Mouse (Mus musculus) heart, embryonic 13.5 days (tissue): ENCODE measurements around the gene Rbm34. TPM values are rescaled to one million over a fixed set of nuclear protein-coding genes. Genes with fewer than 3 reads are reported as not detected.
A peak's percentile ranks its signal among the peaks of the same experiment; 100 is the strongest.
"Not testable (repeated sequence)": the region's sequence is repeated elsewhere in the genome, so short reads cannot be mapped to it uniquely, and the experiment has no call there.

Experiments used
- ATAC-seq: fragments of 200-750 bp; cut with Nextera tagmentation; 2 replicates; pipeline ENCODE4 v1.8.0; 2017; ENCODE audit warnings: moderate TSS enrichment; ENCODE audit not compliant: insufficient number of reproducible peaks, low FRiP score, low TSS enrichment; ENCODE audit errors: extremely low read depth
- H3K27ac ChIP-seq: fragments of 300-500 bp; sonication (generic); replicated peaks from 2 replicates; pipeline ENCODE4 v1.5.1; 2015; ENCODE audit warnings: moderate library complexity, mild to moderate bottlenecking, inconsistent platforms
- H3K27me3 ChIP-seq: fragments of 300-500 bp; sonication (generic); replicated peaks from 2 replicates; pipeline ENCODE4 v1.6.1; 2015; ENCODE audit warnings: mild to moderate bottlenecking, inconsistent platforms
- H3K36me3 ChIP-seq: fragments of 300-500 bp; sonication (generic); 2 replicates; pipeline ENCODE4 v1.6.1; 2015; ENCODE audit warnings: mild to moderate bottlenecking, inconsistent platforms
- H3K4me1 ChIP-seq: fragments of 300-500 bp; sonication (generic); 2 replicates; pipeline ENCODE4 v1.6.1; 2015; ENCODE audit warnings: inconsistent platforms
- H3K4me2 ChIP-seq: fragments of 300-500 bp; sonication (generic); 2 replicates; pipeline ENCODE4 v1.6.1; 2015; ENCODE audit warnings: inconsistent platforms, mild to moderate bottlenecking, moderate library complexity
- H3K4me3 ChIP-seq: fragments of 300-500 bp; sonication (generic); 2 replicates; pipeline ENCODE4 v1.5.1; 2015; ENCODE audit warnings: moderate library complexity, mild to moderate bottlenecking, inconsistent platforms
- H3K9ac ChIP-seq: fragments of 300-500 bp; sonication (generic); 2 replicates; pipeline ENCODE4 v1.6.1; 2015; ENCODE audit warnings: inconsistent platforms, mild to moderate bottlenecking, moderate library complexity
- H3K9me3 ChIP-seq: fragments of 300-500 bp; sonication (generic); 2 replicates; pipeline ENCODE4 v1.6.1; 2016; ENCODE audit warnings: inconsistent platforms
- WGBS: fragments of 180-500 bp; shearing (Covaris S2); methylation state at CpG from one replicate; pipeline ENCODE4 v1.1.7; 2015; ENCODE audit warnings: mixed read lengths; 5-methylcytosine and 5-hydroxymethylcytosine counted together
- polyA plus RNA-seq: library from polyadenylated mRNA; unstranded; fragments of >200 nt; fragmentation: Nextera tagmentation; extraction: Ambion mirVana; gene quantifications from 2 replicates; pipeline ENCODE4 v1.2.1, GENCODE M21; 2015

The Rbm34 gene
- polyA plus RNA-seq, 1 experiment from 2014 or later = 12.1 TPM

DNA sequence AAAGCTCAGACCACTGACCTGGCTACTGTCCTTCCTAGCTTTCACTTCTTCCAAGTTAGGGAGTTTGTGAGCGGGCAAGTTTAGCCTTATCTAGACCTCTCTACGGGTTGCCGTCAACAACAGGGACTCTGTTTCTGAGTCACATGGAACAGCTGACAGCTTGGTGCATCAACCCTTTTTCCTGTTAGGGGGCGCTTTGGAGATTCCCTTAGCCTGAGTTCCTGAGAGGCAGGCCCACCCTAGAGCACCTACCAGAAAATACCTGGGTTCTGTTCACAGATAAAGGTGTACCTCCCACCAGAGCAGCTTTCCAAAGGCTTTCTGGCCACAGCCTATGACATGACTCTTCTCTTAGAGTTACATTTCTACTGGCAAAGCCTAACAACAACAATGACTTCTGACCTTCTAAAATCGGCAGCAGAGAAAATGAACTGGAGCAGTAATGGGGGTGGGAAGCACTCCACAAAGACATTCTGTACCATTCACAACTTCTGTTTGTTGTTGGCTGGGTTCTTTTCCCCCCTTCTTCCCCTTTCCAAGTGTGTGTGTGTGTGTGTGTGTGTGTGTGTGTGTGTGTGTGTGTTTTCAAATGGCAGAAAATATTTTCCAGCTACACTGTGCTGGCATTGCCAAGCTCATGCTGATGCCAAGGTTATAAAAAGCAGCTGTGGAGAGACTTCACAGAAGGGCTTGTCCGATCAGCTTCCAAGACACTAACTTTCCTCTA is 53.5 kb downstream of the Rbm34 start:
- H3K27ac ChIP-seq = 0 out of 2 replicates have a peak overlapping the region, but pooled peaks have one; percentile 17
- peaks cover 4% of the 10 kb centered on the region for H3K36me3 ChIP-seq
- 28% methylated on average over 6 of the region's 6 CpGs for WGBS
- no peaks in the 10 kb centered on the region for H3K9me3 ChIP-seq
- H3K27me3 ChIP-seq = no peaks in the 10 kb centered on the region
- peaks cover 57% of the 10 kb centered on the region for H3K4me1 ChIP-seq
- no peak for ATAC-seq
- H3K4me2 ChIP-seq = no peak overlapping the region
- H3K4me3 ChIP-seq = no peak overlapping the region
- no peak overlapping the region for H3K9ac ChIP-seq

DNA sequence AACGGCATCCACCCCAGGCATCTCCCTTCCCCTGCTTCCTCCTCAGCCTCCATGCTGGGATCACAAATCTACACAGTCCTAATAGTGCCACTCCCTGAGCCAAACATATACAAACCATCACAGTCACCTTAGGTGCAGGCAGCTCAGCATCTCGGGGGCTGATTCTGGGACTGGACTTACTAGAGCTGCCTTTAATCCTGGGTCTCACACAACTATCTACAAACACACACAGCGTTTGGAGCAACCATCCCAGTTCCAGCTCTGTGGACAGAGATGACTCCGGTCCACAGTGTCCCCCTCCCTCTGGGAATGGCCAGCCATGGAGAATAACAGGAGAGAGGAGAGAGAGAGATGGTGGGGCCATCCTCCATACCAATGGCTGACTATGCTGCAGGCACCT is 54.3 kb downstream of the Rbm34 start:
- no peak for ATAC-seq
- H3K27ac ChIP-seq = no peak overlapping the region
- no peak overlapping the region for H3K4me2 ChIP-seq
- H3K4me3 ChIP-seq = no peak overlapping the region
- no peak overlapping the region for H3K9ac ChIP-seq
- 79% methylated on average over 4 of the region's 4 CpGs for WGBS
- peaks cover 57% of the 10 kb centered on the region for H3K4me1 ChIP-seq
- H3K36me3 ChIP-seq = no peaks in the 10 kb centered on the region
- H3K27me3 ChIP-seq = no peaks in the 10 kb centered on the region
- no peaks in the 10 kb centered on the region for H3K9me3 ChIP-seq

DNA sequence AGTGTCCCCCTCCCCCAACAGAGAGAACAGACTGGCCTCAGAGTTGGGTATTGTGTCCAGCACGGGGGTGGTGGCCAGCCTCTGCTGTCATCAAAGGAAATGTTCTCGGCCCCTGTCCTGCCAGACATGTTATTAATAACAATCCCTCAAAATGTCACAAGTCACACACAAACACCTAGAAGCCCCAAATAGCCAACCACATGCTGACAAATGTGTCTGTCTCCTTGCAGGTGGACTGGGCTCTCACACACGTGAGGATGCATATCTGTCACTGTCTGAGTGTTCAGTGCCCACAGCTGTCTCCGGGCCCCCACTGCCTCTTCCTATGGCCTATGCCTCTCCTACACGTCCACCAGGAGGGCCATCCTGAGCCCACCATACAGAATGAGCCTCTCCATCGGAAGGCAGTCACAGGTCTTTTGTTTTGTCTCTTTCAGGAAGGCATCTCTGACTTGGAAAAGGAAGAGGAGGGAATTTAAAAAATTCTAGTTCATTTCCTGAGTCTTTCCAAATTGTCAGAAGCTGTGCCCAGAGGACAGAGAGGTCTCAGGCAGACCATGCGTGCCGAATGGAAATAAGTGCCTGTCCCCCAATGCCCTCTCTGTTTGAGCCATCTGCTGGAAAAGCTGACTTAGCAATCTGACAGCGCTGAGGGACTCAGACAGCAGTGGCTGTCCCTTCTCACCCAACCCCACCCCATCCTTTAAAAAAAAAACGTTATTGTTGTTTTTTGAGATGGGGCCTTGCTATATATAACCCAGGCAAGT is 56.1 kb downstream of the Rbm34 start:
- Histone ChIP-seq H3K36me3 (no peaks in the 10 kb centered on the region), H3K27ac (0 out of 2 replicates have a peak overlapping the region, but pooled peaks have one; percentile 1), H3K27me3 (no peaks in the 10 kb centered on the region), H3K4me3 (no peak overlapping the region), H3K4me2 (no peak overlapping the region), H3K9ac (no peak overlapping the region), H3K4me1 (peaks cover 54% of the 10 kb centered on the region), H3K9me3 (no peaks in the 10 kb centered on the region)
- 35% methylated on average over 10 of the region's 10 CpGs for WGBS
- no peak for ATAC-seq

DNA sequence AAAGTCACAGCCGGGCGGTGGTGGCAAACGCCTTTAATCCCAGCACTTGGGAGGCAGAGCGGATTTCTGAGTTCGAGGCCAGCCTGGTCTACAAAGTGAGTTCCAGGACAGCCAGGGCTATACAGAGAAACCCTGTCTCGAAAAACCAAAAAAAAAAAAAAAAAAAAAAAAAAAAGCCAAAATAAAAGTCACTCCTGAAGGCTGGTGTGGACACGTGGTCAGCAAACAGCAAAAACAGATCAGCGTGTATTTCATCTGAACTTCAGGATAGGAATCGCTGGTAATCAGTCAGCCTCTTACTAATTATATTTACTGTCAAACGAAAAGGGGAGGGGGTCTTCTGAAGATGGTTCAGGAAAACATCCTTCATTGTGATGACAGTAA is 56.8 kb downstream of the Rbm34 start:
- not testable (repeated sequence) for H3K9me3 ChIP-seq, H3K4me3 ChIP-seq, H3K27me3 ChIP-seq, H3K36me3 ChIP-seq, H3K4me2 ChIP-seq, H3K9ac ChIP-seq, ATAC-seq
- WGBS = 65% methylated on average over 10 of the region's 10 CpGs
- H3K4me1 ChIP-seq = peaks cover 54% of the 10 kb centered on the region
- H3K27ac ChIP-seq = peak overlapping the region; percentile 50; the same call in 1 of the 2 replicates

DNA sequence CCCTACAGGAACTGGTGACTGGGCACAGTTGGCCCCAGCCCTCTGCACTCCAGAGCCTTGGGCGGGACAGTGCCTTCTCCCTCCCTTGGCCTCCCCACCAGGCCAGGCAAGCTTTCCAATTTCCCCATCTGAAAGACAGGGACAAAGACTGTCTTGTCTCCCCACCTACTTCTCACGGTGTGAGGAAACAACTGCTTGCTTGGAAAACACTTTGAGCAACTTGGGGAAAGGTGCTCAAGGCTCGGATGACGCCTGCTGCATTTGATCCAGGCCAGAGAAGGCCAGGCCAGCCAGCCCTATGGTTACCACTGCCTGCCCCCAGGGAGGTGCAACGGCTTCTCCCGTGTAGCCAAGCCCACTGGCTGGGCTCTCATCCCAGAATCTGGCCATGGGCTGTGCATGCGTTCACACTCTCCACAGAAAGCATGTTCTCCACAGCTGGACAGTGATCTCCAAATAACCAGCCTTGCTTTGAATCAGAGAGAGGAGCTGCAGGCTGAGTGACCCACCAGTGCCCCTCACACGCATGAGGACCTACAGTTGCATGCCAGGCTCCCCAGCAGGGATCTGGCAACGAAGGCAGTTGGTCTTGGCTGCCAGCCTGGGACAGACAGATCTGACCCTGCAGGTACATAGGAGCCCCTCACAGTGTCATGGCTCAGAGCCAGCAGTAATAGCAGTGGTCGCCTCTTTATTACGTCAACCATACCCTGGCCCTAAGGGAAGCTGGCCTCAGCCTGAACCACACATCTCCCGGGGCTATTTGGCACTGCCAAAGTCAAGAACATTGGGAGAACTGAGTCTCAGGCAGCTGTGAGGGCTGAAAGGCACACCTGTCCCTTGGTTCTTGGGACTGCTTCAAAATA is 57.4 kb downstream of the Rbm34 start:
- H3K9ac ChIP-seq = peak overlapping the region; percentile 48
- peak overlapping the region; percentile 50 for H3K27ac ChIP-seq
- no peaks in the 10 kb centered on the region for H3K36me3 ChIP-seq
- peaks cover 56% of the 10 kb centered on the region for H3K4me1 ChIP-seq
- no peak overlapping the region for H3K4me2 ChIP-seq
- H3K27me3 ChIP-seq = no peaks in the 10 kb centered on the region
- H3K4me3 ChIP-seq = no peak overlapping the region
- no peak for ATAC-seq
- WGBS = 43% methylated on average over 12 of the region's 12 CpGs
- H3K9me3 ChIP-seq = no peaks in the 10 kb centered on the region

DNA sequence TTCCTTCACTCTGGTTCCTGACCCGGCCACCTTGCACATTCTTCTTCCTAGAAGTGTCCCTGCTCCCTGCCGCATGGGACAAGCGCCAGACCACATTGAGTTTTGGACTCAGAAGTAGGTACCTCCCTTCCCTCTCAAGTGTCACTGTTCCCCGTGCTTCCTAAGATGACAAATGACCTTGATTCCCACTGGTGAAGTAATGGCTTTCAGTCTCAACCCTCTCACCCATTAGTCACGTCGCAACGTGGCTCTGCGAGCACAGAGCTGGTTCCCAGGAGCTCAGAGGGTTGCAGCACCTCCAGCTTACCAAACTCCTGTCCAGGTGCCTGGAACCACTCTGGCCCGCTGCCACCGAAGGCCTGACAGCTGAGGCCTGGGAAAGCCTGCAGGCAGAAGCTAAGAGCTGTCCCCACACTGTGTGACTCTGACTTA is 61.5 kb downstream of the Rbm34 start:
- Histone ChIP-seq H3K4me2 (no peak overlapping the region), H3K27me3 (no peaks in the 10 kb centered on the region), H3K9ac (no peak overlapping the region; the same call in 1 of the 2 replicates), H3K9me3 (0 out of 2 replicates have a peak, but pooled peaks cover 3% of the 10 kb centered on the region), H3K36me3 (no peaks in the 10 kb centered on the region), H3K27ac (peak overlapping the region; percentile 25; the same call in 1 of the 2 replicates), H3K4me3 (no peak overlapping the region), H3K4me1 (peaks cover 28% of the 10 kb centered on the region)
- WGBS = 53% methylated on average over 10 of the region's 10 CpGs
- no peak for ATAC-seq

DNA sequence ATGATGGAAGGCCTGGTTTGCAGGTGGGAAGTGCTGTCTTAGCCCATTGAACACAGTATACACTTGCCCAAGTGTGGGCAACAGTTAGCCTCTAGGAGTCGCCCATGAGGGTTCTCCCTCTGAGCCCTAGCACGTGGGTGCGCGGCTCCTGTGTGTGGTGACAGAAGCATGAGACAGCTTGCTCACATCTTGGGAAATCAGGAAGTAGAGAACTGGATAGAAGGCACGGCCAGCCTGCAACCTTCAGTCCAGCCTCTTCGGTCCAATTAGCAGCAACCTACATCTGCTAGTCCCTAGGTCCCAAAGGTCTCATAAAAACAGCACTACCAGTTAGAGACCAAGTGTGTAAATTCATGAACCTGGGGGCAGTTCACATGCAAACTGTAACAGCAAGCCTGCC is 62.1 kb downstream of the Rbm34 start:
- no peak overlapping the region for H3K4me3 ChIP-seq
- no peaks in the 10 kb centered on the region for H3K36me3 ChIP-seq
- ATAC-seq = no peak
- 68% methylated on average over 6 of the region's 6 CpGs for WGBS
- no peak overlapping the region for H3K27ac ChIP-seq
- H3K27me3 ChIP-seq = no peaks in the 10 kb centered on the region
- H3K9ac ChIP-seq = no peak overlapping the region
- H3K4me2 ChIP-seq = no peak overlapping the region
- peaks cover 24% of the 10 kb centered on the region for H3K4me1 ChIP-seq
- 0 out of 2 replicates have a peak, but pooled peaks cover 3% of the 10 kb centered on the region for H3K9me3 ChIP-seq

DNA sequence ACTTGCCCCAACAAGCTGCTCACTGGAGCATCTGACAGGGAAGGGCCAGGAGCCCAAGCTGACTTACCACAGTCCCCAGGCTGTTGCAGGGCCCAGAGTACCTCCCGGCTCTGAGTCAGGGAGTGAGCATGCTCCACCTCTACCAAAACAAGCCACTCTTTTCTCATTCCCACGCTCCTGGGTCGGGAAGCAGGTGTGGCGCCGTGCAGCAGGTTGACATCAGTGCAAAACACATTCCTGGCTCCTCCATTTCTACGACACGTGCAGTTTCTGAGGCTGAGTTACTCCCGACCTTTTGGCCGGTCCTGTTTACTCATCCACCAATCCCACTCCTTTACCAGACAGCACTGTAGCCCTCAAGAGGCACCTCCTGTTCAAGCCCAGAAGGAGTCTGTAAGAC is 62.9 kb downstream of the Rbm34 start:
- H3K27ac ChIP-seq = no peak overlapping the region
- peaks cover 16% of the 10 kb centered on the region for H3K4me1 ChIP-seq
- ATAC-seq = no peak
- WGBS = 70% methylated on average over 9 of the region's 9 CpGs
- H3K9me3 ChIP-seq = 0 out of 2 replicates have a peak, but pooled peaks cover 3% of the 10 kb centered on the region
- H3K36me3 ChIP-seq = no peaks in the 10 kb centered on the region
- no peak overlapping the region for H3K4me2 ChIP-seq
- H3K9ac ChIP-seq = no peak overlapping the region
- H3K27me3 ChIP-seq = no peaks in the 10 kb centered on the region
- no peak overlapping the region for H3K4me3 ChIP-seq

DNA sequence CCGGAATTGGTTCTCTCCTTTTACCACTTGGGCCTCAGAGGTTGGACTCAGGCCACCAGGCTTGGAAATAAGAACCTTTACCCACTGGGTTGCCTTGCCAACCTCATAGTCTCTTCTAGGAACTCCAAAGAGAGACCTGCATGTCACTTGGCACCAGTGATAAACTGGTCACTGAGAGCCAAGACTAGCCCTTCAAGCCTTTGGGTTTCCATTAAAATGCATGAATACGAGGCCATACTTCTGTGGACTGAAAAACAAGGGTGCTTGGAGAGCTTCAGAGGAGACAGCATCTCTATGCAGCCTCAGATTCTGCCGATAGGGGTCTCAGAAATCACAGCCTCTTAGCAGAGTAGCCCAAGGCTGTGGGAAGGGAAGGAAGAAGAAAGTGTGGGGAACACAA is 63.5 kb downstream of the Rbm34 start:
- no peak overlapping the region for H3K27ac ChIP-seq
- ATAC-seq = no peak
- 79% methylated on average over 3 of the region's 3 CpGs for WGBS
- H3K4me1 ChIP-seq = peaks cover 13% of the 10 kb centered on the region
- 0 out of 2 replicates have a peak, but pooled peaks cover 3% of the 10 kb centered on the region for H3K9me3 ChIP-seq
- H3K36me3 ChIP-seq = no peaks in the 10 kb centered on the region
- no peaks in the 10 kb centered on the region for H3K27me3 ChIP-seq
- H3K4me3 ChIP-seq = no peak overlapping the region
- no peak overlapping the region for H3K4me2 ChIP-seq
- H3K9ac ChIP-seq = no peak overlapping the region

DNA sequence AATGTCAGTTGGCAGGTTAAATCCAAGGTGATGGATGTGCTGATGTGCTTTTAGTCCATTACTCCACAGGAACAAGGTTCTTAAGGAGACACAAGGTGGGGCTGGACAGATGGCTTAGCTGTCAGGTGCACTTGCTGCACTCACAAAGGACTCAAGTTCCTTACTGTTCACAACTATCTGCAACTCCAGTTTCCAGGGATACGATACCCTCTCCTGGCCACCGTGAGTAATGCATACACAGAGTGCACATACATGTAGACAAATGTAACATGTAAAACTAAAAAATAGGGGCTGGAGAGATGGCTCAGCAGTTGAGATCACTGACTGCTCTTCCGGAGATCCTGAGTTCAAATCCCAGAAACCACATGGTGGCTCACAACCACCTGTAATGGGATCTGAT is 65.5 kb downstream of the Rbm34 start:
- H3K4me2 ChIP-seq = no peak overlapping the region
- H3K9ac ChIP-seq = no peak overlapping the region
- no peak for ATAC-seq
- H3K27me3 ChIP-seq = no peaks in the 10 kb centered on the region
- H3K9me3 ChIP-seq = 0 out of 2 replicates have a peak, but pooled peaks cover 3% of the 10 kb centered on the region
- H3K36me3 ChIP-seq = no peaks in the 10 kb centered on the region
- H3K27ac ChIP-seq = no peak overlapping the region
- H3K4me3 ChIP-seq = no peak overlapping the region
- H3K4me1 ChIP-seq = peaks cover 13% of the 10 kb centered on the region
- WGBS = 83% methylated on average over 3 of the region's 3 CpGs

DNA sequence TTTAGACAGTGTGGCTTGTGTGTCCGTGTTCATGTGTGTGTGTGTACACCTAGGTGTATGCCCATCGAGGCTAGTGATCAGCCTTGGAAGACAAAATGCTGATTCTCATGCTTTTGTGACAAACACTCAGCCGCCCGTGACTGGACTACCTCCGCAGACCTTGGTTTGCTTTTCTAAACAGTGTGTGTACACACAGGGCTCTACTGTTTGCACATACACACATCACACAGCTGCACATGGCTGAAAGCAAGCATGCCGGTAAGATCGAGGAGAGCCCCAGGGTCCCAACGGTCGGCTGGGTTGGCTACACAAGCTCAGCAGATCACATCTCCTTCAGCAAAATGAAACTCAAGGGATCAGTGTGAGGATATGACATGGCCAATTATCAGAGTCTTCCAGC is 66.9 kb downstream of the Rbm34 start:
- H3K27ac ChIP-seq = no peak overlapping the region
- no peak overlapping the region for H3K9ac ChIP-seq
- 80% methylated on average over 9 of the region's 9 CpGs for WGBS
- ATAC-seq = 0 out of 2 replicates have a peak, but pooled peaks have one; percentile 35
- H3K27me3 ChIP-seq = no peaks in the 10 kb centered on the region
- H3K9me3 ChIP-seq = 0 out of 2 replicates have a peak, but pooled peaks cover 3% of the 10 kb centered on the region
- no peak overlapping the region for H3K4me3 ChIP-seq
- no peaks in the 10 kb centered on the region for H3K36me3 ChIP-seq
- peaks cover 1% of the 10 kb centered on the region; the same call in 1 of the 2 replicates for H3K4me1 ChIP-seq
- no peak overlapping the region for H3K4me2 ChIP-seq
